Mouse (Mus musculus) lung, postnatal 25 days (tissue): ENCODE results near the gene Cd59a.
"Not testable (repeated sequence)": the region's sequence is repeated elsewhere in the genome, so short reads cannot be mapped to it uniquely, and the experiment has no call there.

ENCODE experiments used
- DNase-seq: peaks from one replicate; pipeline ENCODE4 v3.0.0; 2022; ENCODE audit warnings: low spot score

Cd59a gene

GRCm38 (mm10) chr2:104109021-104109420 is 13.4 kb downstream of the Cd59a start:
- DNase-seq = not testable (repeated sequence)

- no peak for DNase-seq
Measured at GRCm38 (mm10) chr2:104109528-104109927, 13.9 kb downstream of the Cd59a start.

- no peak for DNase-seq
Measured at GRCm38 (mm10) chr2:104110031-104110430, 14.4 kb downstream of the Cd59a start.

- not testable (repeated sequence) for DNase-seq
Measured at GRCm38 (mm10) chr2:104111170-104111797, 15.7 kb downstream of the Cd59a start.

GRCm38 (mm10) chr2:104113563-104113962 is 18.0 kb downstream of the Cd59a start:
- not testable (repeated sequence) for DNase-seq

- no peak for DNase-seq
Measured at GRCm38 (mm10) chr2:104114898-104115297, 19.3 kb downstream of the Cd59a start.

GRCm38 (mm10) chr2:104117173-104117572 is 21.6 kb downstream of the Cd59a start:
- not testable (repeated sequence) for DNase-seq

- no peak for DNase-seq
Measured at GRCm38 (mm10) chr2:104119097-104119496, 23.5 kb downstream of the Cd59a start.

- no peak for DNase-seq
Measured at GRCm38 (mm10) chr2:104120312-104120711, 24.7 kb downstream of the Cd59a start.

- DNase-seq = no peak
Measured at GRCm38 (mm10) chr2:104121681-104122504, 26.3 kb downstream of the Cd59a start.

- DNase-seq = peak; percentile 89
Measured at GRCm38 (mm10) chr2:104122505-104123378, 27.1 kb downstream of the Cd59a start, which contains the start of gene A930018P22Rik. Gene A930018P22Rik, plus strand, starts transcription at chr2:104122769.

- no peak for DNase-seq
Measured at GRCm38 (mm10) chr2:104123540-104123939, 27.9 kb downstream of the Cd59a start.

GRCm38 (mm10) chr2:104124071-104124470 is 28.5 kb downstream of the Cd59a start:
- DNase-seq = no peak

- DNase-seq = no peak
Measured at GRCm38 (mm10) chr2:104128803-104129531, 33.4 kb downstream of the Cd59a start.

- DNase-seq = no peak
Measured at GRCm38 (mm10) chr2:104130165-104130564, 34.6 kb downstream of the Cd59a start.

- DNase-seq = no peak
Measured at GRCm38 (mm10) chr2:104130969-104131368, 35.4 kb downstream of the Cd59a start.

- no peak for DNase-seq
Measured at GRCm38 (mm10) chr2:104132266-104132859, 36.8 kb downstream of the Cd59a start.

GRCm38 (mm10) chr2:104133042-104133810 is 37.6 kb downstream of the Cd59a start:
- DNase-seq = no peak

GRCm38 (mm10) chr2:104134150-104135056 is 38.8 kb downstream of the Cd59a start:
- DNase-seq = peak; percentile 70
